ENCODE assay signal across 30 mouse cellular contexts in genomic region chr2:36039297-36039985, GRCm38 (mm10). TPM values are rescaled to one million over a fixed set of nuclear protein-coding genes. Genes with fewer than 3 reads are reported as not detected.
DNase-seq lines count a peak whose midpoint lies in the region; ATAC-seq lines count a peak whose summit lies in the region.
"Had no signal": no experiment of that assay in that cellular context is flagged by ENCODE, and none has a peak within 500 bp of the region (broad histone marks: within the 10 kb centered on the region; RNA-seq: fewer than 3 reads in every experiment).

No protein-coding gene starts in this region.

- H3K4me2 ChIP-seq in heart, embryonic 11.5 days: no peak overlapping the region
- no peak overlapping the region for H3K4me2 ChIP-seq in stomach, embryonic 16.5 days (ENCODE audit: low read depth, low read length)
- H3K4me2 ChIP-seq: forebrain, embryonic 12.5 days; heart, embryonic 12.5 days; lung, embryonic 15.5 days; neural tube, embryonic 12.5 days had no signal

- 0 out of 2 replicates have a peak overlapping the region, but pooled peaks have one; percentile 13 for H3K27ac ChIP-seq in heart, embryonic 10.5 days
- no peak overlapping the region for H3K27ac ChIP-seq in heart, embryonic 11.5 days (ENCODE audit: low read depth, low read length)
- H3K27ac ChIP-seq in stomach, embryonic 16.5 days (ENCODE audit: low read length): peak overlapping the region; percentile 68
- H3K27ac ChIP-seq: forebrain, embryonic 12.5 days; kidney, postnatal 0 days; lung, embryonic 15.5 days; midbrain, embryonic 10.5 days; neural tube, embryonic 12.5 days had no signal

- H3K27me3 ChIP-seq in heart, embryonic 10.5 days (ENCODE audit: insufficient read depth, poor library complexity, severe bottlenecking): no peaks in the 10 kb centered on the region
- H3K27me3 ChIP-seq in heart, embryonic 11.5 days (ENCODE audit: control insufficient read depth, insufficient read depth, low read length): no peaks in the 10 kb centered on the region
- no peaks in the 10 kb centered on the region for H3K27me3 ChIP-seq in stomach, embryonic 16.5 days (ENCODE audit: control insufficient read depth, insufficient read depth, low read length)
- H3K27me3 ChIP-seq: forebrain, embryonic 12.5 days; heart, embryonic 12.5 days; lung, embryonic 15.5 days; neural tube, embryonic 12.5 days; Patski had no signal

- no peak overlapping the region for H3K9ac ChIP-seq in heart, embryonic 11.5 days (ENCODE audit: low read depth, low read length)
- no peak overlapping the region for H3K9ac ChIP-seq in stomach, embryonic 16.5 days (ENCODE audit: low read length)
- H3K9ac ChIP-seq: forebrain, embryonic 12.5 days; heart, embryonic 12.5 days; lung, embryonic 15.5 days; neural tube, embryonic 12.5 days had no signal

- 59% methylated on average over 7 of the region's 7 CpGs for WGBS in heart, embryonic 10.5 days
- 63% methylated on average over 7 of the region's 7 CpGs for WGBS in heart, embryonic 11.5 days (ENCODE audit: insufficient replicate concordance)
- WGBS in stomach, embryonic 16.5 days: 77% methylated on average over 7 of the region's 7 CpGs

- ATAC-seq in heart, embryonic 11.5 days (replicated peaks; ENCODE audit: insufficient number of reproducible peaks, low FRiP score, low TSS enrichment): no peak
- no peak for ATAC-seq in stomach, embryonic 16.5 days (ENCODE audit: insufficient read depth, low FRiP score)
- ATAC-seq: hindbrain, embryonic 16.5 days; Patski had no signal

- H3K9me3 ChIP-seq in heart, embryonic 10.5 days: no peaks in the 10 kb centered on the region
- H3K9me3 ChIP-seq in heart, embryonic 11.5 days (replicated peaks; ENCODE audit: control insufficient read depth, low read length): no peaks in the 10 kb centered on the region
- no peaks in the 10 kb centered on the region for H3K9me3 ChIP-seq in stomach, embryonic 16.5 days (replicated peaks; ENCODE audit: control insufficient read depth, low read length)
- H3K9me3 ChIP-seq: forebrain, embryonic 12.5 days; heart, embryonic 12.5 days; lung, embryonic 15.5 days; midbrain, embryonic 10.5 days; neural tube, embryonic 12.5 days had no signal

- H3K36me3 ChIP-seq in heart, embryonic 10.5 days: peaks cover 61% of the 10 kb centered on the region
- peaks cover 25% of the 10 kb centered on the region for H3K36me3 ChIP-seq in heart, embryonic 11.5 days (ENCODE audit: control insufficient read depth, insufficient read depth, low read length)
- peaks cover 21% of the 10 kb centered on the region for H3K36me3 ChIP-seq in stomach, embryonic 16.5 days (ENCODE audit: control insufficient read depth, insufficient read depth, low read length)

- no peak for DNase-seq in heart, embryonic 10.5 days (ENCODE audit: low spot score)
- DNase-seq in urinary bladder, postnatal 25 days (ENCODE audit: low spot score): peak; percentile 10
- no peak for DNase-seq in urinary bladder, postnatal 14 days (ENCODE audit: low spot score)
- DNase-seq in thymus, adult 18-20 months: no peak
- no peak for DNase-seq in gastrocnemius, postnatal 10 days
- DNase-seq: adrenal gland, postnatal 14 days; cerebellum, adult 11-12 months; cerebellum, adult 9-11 months; gastrocnemius, postnatal 14 days; heart, postnatal 10 days; kidney, adult 2 months; kidney, postnatal 4 days; left cerebral cortex, postnatal 4 days; right cerebral cortex, adult 18-20 months; spleen, adult 18-20 months had no signal

- no peak overlapping the region for H3K4me3 ChIP-seq in heart, embryonic 10.5 days
- no peak overlapping the region for H3K4me3 ChIP-seq in heart, embryonic 11.5 days (ENCODE audit: low read depth, low read length)
- H3K4me3 ChIP-seq in stomach, embryonic 16.5 days (replicated peaks; ENCODE audit: low read length): no peak overlapping the region
- H3K4me3 ChIP-seq: forebrain, embryonic 12.5 days; heart, embryonic 12.5 days; lung, embryonic 15.5 days; midbrain, embryonic 10.5 days; myocyte; neural tube, embryonic 12.5 days had no signal

- H3K4me1 ChIP-seq in heart, embryonic 10.5 days: peaks cover 27% of the 10 kb centered on the region
- peaks cover 18% of the 10 kb centered on the region for H3K4me1 ChIP-seq in heart, embryonic 11.5 days (ENCODE audit: control insufficient read depth, insufficient read depth, low read length)
- no peaks in the 10 kb centered on the region for H3K4me1 ChIP-seq in stomach, embryonic 16.5 days (ENCODE audit: control insufficient read depth, insufficient read depth, low read length)
- H3K4me1 ChIP-seq: forebrain, embryonic 12.5 days; midbrain, embryonic 10.5 days; neural tube, embryonic 12.5 days had no signal

RNA-seq across cellular contexts. Expression of gene Ndufa8, which starts 9.8 kb away (rescaled TPM):
- polyA plus RNA-seq in heart, embryonic 10.5 days (2016; fragmentation: Nextera tagmentation; extraction: Ambion mirVana): 329 and 373 TPM in 2 replicates
- polyA plus RNA-seq in heart, embryonic 11.5 days (2014; fragmentation: Nextera tagmentation; extraction: Ambion mirVana): 367 and 380 TPM in 2 replicates
- polyA plus RNA-seq in stomach, embryonic 16.5 days (2015; fragmentation: Nextera tagmentation; extraction: Ambion mirVana): 242 and 259 TPM in 2 replicates
- 100 to 1,000 TPM; 278 to 336 TPM for total RNA-seq in gastrocnemius, postnatal 10 days (2021)

RNA-seq across cellular contexts. Expression of gene Morn5, which starts 9.8 kb away (rescaled TPM):
- not detected in 2 replicates for polyA plus RNA-seq in heart, embryonic 10.5 days (2016; fragmentation: Nextera tagmentation; extraction: Ambion mirVana)
- 0.23 TPM in 1 of 2 replicates, not detected in the other for polyA plus RNA-seq in heart, embryonic 11.5 days (2014; fragmentation: Nextera tagmentation; extraction: Ambion mirVana)
- polyA plus RNA-seq in stomach, embryonic 16.5 days (2015; fragmentation: Nextera tagmentation; extraction: Ambion mirVana): 0.19 and 1.0 TPM in 2 replicates
- total RNA-seq in gastrocnemius, postnatal 10 days (2021): not detected
- total RNA-seq: adrenal gland, postnatal 14 days; common myeloid progenitor, adult 5-6 weeks; gastrocnemius, postnatal 14 days; granulocyte monocyte progenitor cell, adult 5-6 weeks; heart, postnatal 10 days; megakaryocyte progenitor cell, adult 5-6 weeks had no signal
- polyA plus RNA-seq: heart, embryonic 12.5 days; intestine, embryonic 14.5 days had no signal

RNA-seq across cellular contexts. Expression of gene Ttll11, which starts 59.7 kb away (rescaled TPM):
- 0.42 and 0.85 TPM in 2 replicates for polyA plus RNA-seq in heart, embryonic 10.5 days (2016; fragmentation: Nextera tagmentation; extraction: Ambion mirVana)
- 0.34 and 0.79 TPM in 2 replicates for polyA plus RNA-seq in heart, embryonic 11.5 days (2014; fragmentation: Nextera tagmentation; extraction: Ambion mirVana)
- polyA plus RNA-seq in stomach, embryonic 16.5 days (2015; fragmentation: Nextera tagmentation; extraction: Ambion mirVana): 0.21 and 0.34 TPM in 2 replicates
- 1 to 10 TPM; 3.0 TPM for total RNA-seq in gastrocnemius, postnatal 10 days (2021)
- total RNA-seq: granulocyte monocyte progenitor cell, adult 5-6 weeks had no signal
